Mouse (Mus musculus) embryonic facial prominence, embryonic 13.5 days (tissue): ENCODE results near the gene Arl11. TPM values are rescaled to one million over a fixed set of nuclear protein-coding genes. Genes with fewer than 3 reads are reported as not detected.

Experiments used
- polyA plus RNA-seq: library from polyadenylated mRNA; unstranded; fragments of >200 nt; fragmentation: Nextera tagmentation; extraction: Ambion mirVana; gene quantifications from 2 replicates; pipeline ENCODE4 v1.2.1, GENCODE M21; 2015

The Arl11 gene
- polyA plus RNA-seq, 1 experiment from 2014 or later: 0.69 TPM

Other genes with a start within 250 kb of the Arl11 start
- 2.8 and 3.0 TPM in 2 replicates for gene Sacs, start 171.3 kb upstream of the Arl11 start, polyA plus RNA-seq
- gene Sgcg, start 51.3 kb upstream of the Arl11 start, polyA plus RNA-seq: 0.98 and 1.3 TPM in 2 replicates
- gene Ebpl, start 50.7 kb downstream of the Arl11 start, polyA plus RNA-seq: 15.8 and 16.0 TPM in 2 replicates
- gene Kpna3, start 130.1 kb downstream of the Arl11 start, polyA plus RNA-seq: 52.7 and 55.0 TPM in 2 replicates
- gene Spryd7, start 247.1 kb downstream of the Arl11 start, polyA plus RNA-seq: 16.1 and 18.0 TPM in 2 replicates